Mouse (Mus musculus) E14TG2a.4 (cell line): ENCODE measurements around the gene Gm42372.
A peak's percentile ranks its signal among the peaks of the same experiment; 100 is the strongest.

ENCODE experiments used
- H3K27me3 ChIP-seq: 2 replicates; pipeline ENCODE4 v1.6.1; 2014; ENCODE audit warnings: low read length, control low read depth; ENCODE audit not compliant: insufficient read depth
- H3K36me3 ChIP-seq: 2 replicates; pipeline ENCODE4 v1.6.1; 2014; ENCODE audit warnings: low read length, control low read depth; ENCODE audit not compliant: insufficient read depth
- H3K4me1 ChIP-seq: replicated peaks from 2 replicates; pipeline ENCODE4 v1.6.1; 2014; ENCODE audit warnings: low read depth, low read length, control low read depth
- H3K4me3 ChIP-seq: replicated peaks from 2 replicates; pipeline ENCODE4 v1.5.1; 2014; ENCODE audit warnings: mild to moderate bottlenecking, low read length
- H3K9me3 ChIP-seq: 2 replicates; pipeline ENCODE4 v1.6.1; 2014; ENCODE audit warnings: low read length, control low read depth
- CTCF ChIP-seq: conservative IDR thresholded peaks from 2 replicates; pipeline ENCODE4 v1.5.1; 2014; ENCODE audit warnings: low read length
- NANOG ChIP-seq: IDR thresholded peaks from 2 replicates; pipeline ENCODE4 v1.6.1; 2014; ENCODE audit warnings: borderline replicate concordance, low read length, mixed read lengths
- POU5F1 ChIP-seq: IDR thresholded peaks from 2 replicates; pipeline ENCODE4 v1.6.1; 2014; ENCODE audit warnings: low read length, borderline replicate concordance

The Gm42372 gene

DNA sequence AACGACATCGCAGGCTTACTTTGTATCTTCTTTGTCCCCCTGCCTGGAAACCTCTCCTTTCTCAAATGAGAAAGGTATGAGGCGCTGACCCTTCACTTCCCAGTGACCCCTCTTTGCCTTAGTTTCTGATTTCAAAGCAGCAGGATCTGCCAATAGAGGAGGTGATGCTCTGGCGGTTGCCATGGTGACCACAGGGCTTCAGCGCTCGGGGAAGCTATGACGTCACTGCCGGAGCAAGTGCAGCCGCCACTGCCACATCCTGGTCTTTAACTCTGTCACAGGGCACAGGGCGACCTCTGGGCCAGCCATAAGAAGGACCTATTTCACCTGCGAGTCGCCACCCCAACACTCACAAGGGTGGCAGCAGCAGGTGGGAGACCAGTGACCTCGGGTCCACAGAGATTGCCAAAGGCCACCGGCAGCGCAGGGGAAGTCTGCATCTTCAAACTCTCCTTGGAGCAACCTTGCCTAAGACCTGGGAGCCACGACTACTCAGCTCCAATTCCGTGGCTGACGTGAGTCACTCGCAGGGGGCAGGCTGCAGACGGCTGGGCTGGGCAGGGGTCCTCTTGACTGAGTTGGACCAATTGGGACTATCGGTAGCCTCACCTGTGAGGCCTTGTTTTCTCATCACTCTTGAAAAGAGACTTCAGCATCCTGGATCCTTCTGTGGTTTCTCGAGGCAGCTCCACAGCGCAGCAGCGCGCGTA is at the start of gene Gm42372:
Gene Gm42372 (plus strand): TSS at position 228 of the 710 bp plus-strand sequence.
- TF ChIP-seq CTCF (no peak), POU5F1 (no peak), NANOG (no peak)
- peak within 1 kb of the TSS; percentile 69 for H3K4me3 ChIP-seq
- no peaks in the 10 kb centered on the region for H3K9me3 ChIP-seq
- H3K4me1 ChIP-seq: peaks cover 23% of the 10 kb centered on the region
- H3K36me3 ChIP-seq: no peaks in the 10 kb centered on the region
- H3K27me3 ChIP-seq: peaks cover 8% of the 10 kb centered on the region; the same call in 1 of the 2 replicates

DNA sequence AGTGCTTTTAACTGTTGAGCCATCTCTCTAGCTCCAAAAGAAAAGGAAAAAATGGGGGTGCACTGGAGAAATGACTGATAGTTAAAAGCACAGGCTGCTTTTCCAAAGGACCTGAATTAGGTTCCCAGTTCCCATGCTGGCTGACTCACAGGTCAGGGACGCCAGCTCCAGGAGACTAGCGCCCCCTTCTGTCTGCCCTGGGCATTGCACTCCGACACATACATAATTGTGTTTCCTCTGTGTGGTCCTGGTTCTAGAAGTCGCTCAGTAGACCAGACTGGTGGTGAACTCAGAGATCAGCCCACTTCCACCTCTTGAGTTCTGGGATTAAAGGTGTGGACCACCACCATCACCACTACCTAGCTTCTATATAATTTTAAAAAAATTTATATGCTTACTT is 45.6 kb upstream of the Gm42372 start:
- no peaks in the 10 kb centered on the region for H3K36me3 ChIP-seq
- peaks cover 13% of the 10 kb centered on the region for H3K4me1 ChIP-seq
- H3K27me3 ChIP-seq: peaks cover 7% of the 10 kb centered on the region
- H3K4me3 ChIP-seq: no peak overlapping the region
- no peaks in the 10 kb centered on the region for H3K9me3 ChIP-seq
- TF ChIP-seq CTCF: peak; percentile 95
- TF ChIP-seq POU5F1: no peak

DNA sequence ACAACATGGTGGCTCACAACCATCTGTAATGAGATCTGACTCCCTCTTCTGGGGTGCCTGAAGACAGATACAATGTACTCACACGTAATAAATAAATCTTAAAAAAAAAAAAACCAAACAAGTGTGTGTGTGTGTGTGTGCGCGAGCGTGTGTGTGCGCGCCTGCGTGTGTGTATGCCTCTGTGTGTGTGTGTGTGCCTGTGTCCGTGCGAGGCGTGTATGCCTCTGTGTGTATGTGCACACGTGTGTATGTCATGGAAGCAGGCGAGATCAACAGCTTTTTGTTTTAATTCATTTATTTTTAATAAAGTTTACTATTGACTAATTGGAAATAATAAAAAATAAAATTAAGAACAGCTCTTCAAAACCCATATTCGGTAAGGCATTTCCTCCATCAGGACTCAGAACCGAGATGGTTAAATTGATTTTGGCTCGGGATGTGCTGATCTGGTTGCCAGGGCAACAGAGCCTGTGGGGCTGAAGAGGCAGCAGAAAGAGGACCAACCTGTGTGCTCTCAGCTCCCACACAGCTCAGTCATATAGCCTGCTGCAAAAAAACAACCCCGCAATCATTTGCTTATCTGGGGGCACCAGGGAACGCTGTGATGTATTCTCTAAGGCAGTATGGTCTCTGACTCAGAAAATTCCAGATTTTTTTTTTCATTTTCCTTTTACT is 44.6 kb upstream of the Gm42372 start:
- TF ChIP-seq POU5F1 (no peak), NANOG (no peak), CTCF (no peak)
- peaks cover 12% of the 10 kb centered on the region for H3K4me1 ChIP-seq

DNA sequence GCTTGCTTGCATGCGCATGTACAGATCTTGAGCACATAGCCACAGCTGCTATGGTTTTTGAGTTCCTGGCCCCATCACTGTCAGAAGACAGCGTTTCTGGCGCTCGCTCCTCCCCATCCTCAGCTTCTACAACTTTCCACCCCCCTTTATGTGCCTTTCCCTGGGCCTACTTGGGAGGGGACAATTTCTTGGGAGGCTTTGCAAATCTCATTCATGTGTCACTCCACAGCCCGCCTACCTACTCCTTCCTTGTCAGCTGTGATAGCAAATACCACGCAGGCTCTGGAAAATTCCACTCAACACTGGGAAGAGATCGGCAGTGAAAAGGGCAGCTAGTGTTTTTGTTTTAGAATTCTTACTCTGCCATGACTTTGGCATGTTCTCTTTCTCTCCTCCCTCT is 42.6 kb upstream of the Gm42372 start:
- no peak for TF ChIP-seq CTCF
- no peak for TF ChIP-seq NANOG
- TF ChIP-seq POU5F1: no peak
- H3K4me3 ChIP-seq: no peak overlapping the region
- H3K4me1 ChIP-seq: peaks cover 24% of the 10 kb centered on the region
- H3K36me3 ChIP-seq: no peaks in the 10 kb centered on the region
- peaks cover 14% of the 10 kb centered on the region for H3K27me3 ChIP-seq
- no peaks in the 10 kb centered on the region for H3K9me3 ChIP-seq

More for the DNA sequence above, 44.6 kb upstream of the Gm42372 start:
- H3K9me3 ChIP-seq: no peaks in the 10 kb centered on the region
- no peak overlapping the region for H3K4me3 ChIP-seq
- H3K36me3 ChIP-seq: no peaks in the 10 kb centered on the region
- H3K27me3 ChIP-seq: peaks cover 7% of the 10 kb centered on the region

DNA sequence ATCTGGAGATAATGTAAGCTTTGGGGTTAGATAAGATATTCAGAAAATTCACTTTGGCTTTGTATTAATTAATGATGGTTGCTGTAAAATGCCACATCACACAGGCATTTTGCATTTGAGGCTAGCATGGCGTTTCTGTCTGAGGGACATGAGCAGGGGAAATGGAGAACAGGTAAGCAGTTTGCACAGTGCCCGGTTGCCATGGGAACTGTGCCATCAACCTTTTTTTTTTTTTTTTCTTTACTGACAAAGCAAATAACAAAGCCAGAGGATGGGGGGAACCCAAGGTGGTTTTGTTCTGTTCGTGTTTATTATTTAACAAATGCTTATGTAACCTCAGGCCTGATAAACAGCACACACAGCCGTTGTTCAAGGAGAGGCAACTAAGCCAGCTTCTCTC is 40.0 kb upstream of the Gm42372 start:
- H3K4me3 ChIP-seq: no peak overlapping the region
- H3K9me3 ChIP-seq: peaks cover 6% of the 10 kb centered on the region; the same call in 1 of the 2 replicates
- H3K36me3 ChIP-seq: no peaks in the 10 kb centered on the region
- TF ChIP-seq POU5F1: no peak
- TF ChIP-seq NANOG: no peak
- no peak for TF ChIP-seq CTCF
- H3K27me3 ChIP-seq: peaks cover 40% of the 10 kb centered on the region
- H3K4me1 ChIP-seq: peaks cover 38% of the 10 kb centered on the region

DNA sequence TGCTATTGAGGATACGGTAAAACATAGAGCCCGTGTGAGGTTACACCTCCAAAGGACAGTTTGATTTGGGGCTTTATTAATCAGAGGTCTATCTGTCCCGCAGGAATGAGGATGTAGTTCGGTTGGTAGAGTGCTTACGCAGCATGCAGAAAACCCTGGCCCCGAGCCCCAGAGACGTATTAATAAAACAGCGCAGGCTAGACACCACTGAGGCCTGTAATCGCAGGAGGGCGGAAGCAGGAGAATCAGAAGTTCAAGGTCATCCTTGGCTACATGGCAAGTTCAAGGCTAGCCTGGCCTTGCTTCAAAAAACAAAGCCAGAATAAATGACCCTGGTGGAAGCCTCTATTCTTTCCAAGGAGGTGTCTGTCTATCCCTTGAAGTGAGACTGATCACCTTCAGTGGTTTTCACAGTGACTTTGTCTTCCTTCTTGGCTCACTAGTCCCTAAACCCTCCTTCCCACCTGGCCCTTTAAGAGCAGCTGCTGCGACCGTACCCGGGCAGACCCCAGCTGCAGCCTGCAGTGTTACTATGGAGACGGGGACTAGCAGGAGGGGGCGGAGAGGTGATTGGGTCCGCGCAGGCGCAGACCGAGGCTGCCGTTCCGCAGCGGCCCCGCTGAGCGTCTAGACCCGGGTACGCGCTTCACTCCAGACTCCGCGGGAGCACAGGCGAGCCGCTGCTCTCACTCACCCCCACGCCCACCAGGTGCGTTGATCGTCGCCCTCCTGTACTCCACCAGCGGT is 38.7 kb upstream of the Gm42372 start, which contains the start of gene Pnmal2:
Gene Pnmal2 (plus strand): TSS at position 622 of the 747 bp plus-strand sequence.
- Histone ChIP-seq H3K4me3 (peak within 1 kb of the TSS; percentile 84), H3K27me3 (peaks cover 52% of the 10 kb centered on the region), H3K9me3 (peaks cover 6% of the 10 kb centered on the region; the same call in 1 of the 2 replicates), H3K4me1 (peaks cover 45% of the 10 kb centered on the region), H3K36me3 (no peaks in the 10 kb centered on the region)
- TF ChIP-seq NANOG (no peak), CTCF (no peak), POU5F1 (no peak)

DNA sequence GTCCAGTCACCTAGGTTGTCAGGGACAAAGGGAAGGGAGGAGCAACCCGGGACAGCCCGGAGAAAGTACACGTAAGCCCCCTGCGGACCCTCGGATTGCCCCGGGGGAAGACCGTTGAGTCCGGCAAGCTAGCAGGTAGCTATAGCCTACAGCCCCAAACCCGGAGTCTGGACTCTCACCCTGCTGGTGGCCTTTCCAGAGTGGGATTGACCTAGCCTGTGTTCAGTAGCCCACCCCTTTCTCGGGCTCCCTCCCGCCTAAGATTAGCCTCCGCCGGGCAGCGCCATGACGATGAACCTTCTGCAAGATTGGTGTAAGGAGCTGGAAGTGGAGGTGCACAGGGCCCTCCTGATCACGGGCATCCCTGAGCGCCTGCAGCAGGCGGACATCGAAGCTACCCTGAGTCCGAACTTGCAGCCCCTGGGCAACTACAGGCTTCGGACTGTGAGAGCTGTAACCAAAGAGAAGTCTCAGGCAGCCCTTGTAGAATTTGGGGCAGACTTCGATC is 38.0 kb upstream of the Gm42372 start:
- H3K9me3 ChIP-seq: peaks cover 6% of the 10 kb centered on the region; the same call in 1 of the 2 replicates
- TF ChIP-seq CTCF: no peak
- TF ChIP-seq POU5F1: no peak
- TF ChIP-seq NANOG: no peak
- peak overlapping the region; percentile 84 for H3K4me3 ChIP-seq
- peaks cover 51% of the 10 kb centered on the region for H3K4me1 ChIP-seq
- peaks cover 56% of the 10 kb centered on the region for H3K27me3 ChIP-seq
- no peaks in the 10 kb centered on the region for H3K36me3 ChIP-seq

DNA sequence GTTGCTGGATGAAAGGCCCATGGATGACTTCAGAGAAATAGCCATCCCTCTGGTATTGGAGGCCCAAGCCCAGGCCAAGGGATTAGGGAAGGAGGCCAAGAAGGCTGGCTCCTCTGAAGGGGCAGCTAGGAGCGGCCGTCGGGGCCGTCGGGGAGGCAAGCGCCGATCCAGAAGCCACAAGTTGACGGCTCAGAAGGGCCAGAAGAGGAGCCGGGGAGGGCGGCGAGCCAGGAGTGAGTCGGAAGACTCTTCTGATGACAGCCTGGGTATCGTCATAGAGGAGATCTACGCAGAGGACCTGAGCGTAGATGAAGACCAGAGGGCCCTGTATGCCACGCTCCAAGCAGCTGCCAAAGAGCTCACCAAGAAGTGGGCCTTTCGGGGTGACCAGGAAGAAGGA is 37.5 kb upstream of the Gm42372 start:
- TF ChIP-seq POU5F1 (no peak), CTCF (no peak), NANOG (no peak)
- H3K9me3 ChIP-seq: peaks cover 6% of the 10 kb centered on the region; the same call in 1 of the 2 replicates
- peaks cover 57% of the 10 kb centered on the region for H3K27me3 ChIP-seq
- no peaks in the 10 kb centered on the region for H3K36me3 ChIP-seq
- H3K4me3 ChIP-seq: peak overlapping the region; percentile 84
- H3K4me1 ChIP-seq: peaks cover 56% of the 10 kb centered on the region
